Mouse (Mus musculus) ES-E14 (cell line): ENCODE results near the gene Hoxd11. TPM values are rescaled to one million over a fixed set of nuclear protein-coding genes. Genes with fewer than 3 reads are reported as not detected.
A peak's percentile ranks its signal among the peaks of the same experiment; 100 is the strongest.

Experiments used
- DNase-seq: peaks from one replicate; pipeline ENCODE4 v3.0.0-alpha.2; 2013; ENCODE audit warnings: low read depth, low spot score
- H3K27ac ChIP-seq: 2 replicates; pipeline ENCODE4 v1.5.1; 2012; ENCODE audit warnings: low read depth, mild to moderate bottlenecking, low read length, moderate library complexity, mixed read lengths; ENCODE audit not compliant: poor library complexity, insufficient read depth, severe bottlenecking
- H3K36me3 ChIP-seq: 2 replicates; pipeline ENCODE4 v1.6.1; 2012; ENCODE audit warnings: mild to moderate bottlenecking, low read length, moderate library complexity, mixed read lengths; ENCODE audit not compliant: control insufficient read depth, poor library complexity, insufficient read depth, severe bottlenecking
- H3K4me1 ChIP-seq, 2 experiments: fragments of 150-350 bp in 1 of 2; sonication (generic) in 1 of 2; 2 replicates each; pipeline ENCODE4 v1.6.1; 2012; ENCODE audit warnings: low read length in 2 of 2, mild to moderate bottlenecking in 1 of 2, mixed read lengths in 1 of 2; ENCODE audit not compliant: control insufficient read depth in 2 of 2, insufficient read depth in 2 of 2, poor library complexity in 1 of 2
- H3K4me3 ChIP-seq, 2 experiments: fragments of 150-350 bp in 1 of 2; sonication (generic) in 1 of 2; 2 replicates each; pipeline ENCODE4 v1.5.1; 2012; ENCODE audit warnings: low read length in 2 of 2, low read depth in 1 of 2, mild to moderate bottlenecking in 1 of 2, mixed read lengths in 1 of 2; ENCODE audit not compliant: insufficient read depth in 1 of 2, poor library complexity in 1 of 2, severe bottlenecking in 1 of 2
- H3K9ac ChIP-seq: 2 replicates; pipeline ENCODE4 v1.6.1; 2012; ENCODE audit warnings: low read depth, mild to moderate bottlenecking, low read length, mixed read lengths; ENCODE audit not compliant: poor library complexity, insufficient read depth, severe bottlenecking
- H3K9me3 ChIP-seq: fragments of 150-350 bp; sonication (generic); 2 replicates; pipeline ENCODE4 v1.6.1; 2012; ENCODE audit warnings: low read depth, mild to moderate bottlenecking, low read length; ENCODE audit not compliant: control insufficient read depth, insufficient read depth
- CHD2 ChIP-seq: IDR thresholded peaks from 2 replicates; pipeline ENCODE4 v1.6.1; 2014; ENCODE audit warnings: mild to moderate bottlenecking, low read depth, low read length, inconsistent platforms
- HCFC1 ChIP-seq: IDR thresholded peaks from 2 replicates; pipeline ENCODE4 v1.6.1; 2012; ENCODE audit warnings: low read length, inconsistent platforms, borderline replicate concordance; ENCODE audit not compliant: insufficient read depth
- MAFK ChIP-seq: IDR thresholded peaks from 2 replicates; pipeline ENCODE4 v1.6.1; 2014; ENCODE audit warnings: mild to moderate bottlenecking, low read depth, low read length, inconsistent platforms; ENCODE audit not compliant: insufficient read depth
- ZC3H11A ChIP-seq: IDR thresholded peaks from 2 replicates; pipeline ENCODE4 v1.6.1; 2012; ENCODE audit warnings: low read depth, mild to moderate bottlenecking, inconsistent platforms, low read length, borderline replicate concordance
- ZNF384 ChIP-seq: IDR thresholded peaks from 2 replicates; pipeline ENCODE4 v1.6.1; 2012; ENCODE audit warnings: low read depth, low read length, inconsistent platforms
- in situ Hi-C, 2 experiments: fragments of 600-800 bp; cut with MboI; formaldehyde crosslinking; loops; one replicate each; pipeline ENCODE4 v1.15.1; 2025; ENCODE audit warnings: low sequenced_read_pairs in 2 of 2, inconsistent platforms in 1 of 2; ENCODE audit not compliant: unreplicated experiment in 2 of 2
- total RNA-seq: library from RNA; depleted of rRNA; stranded (reverse); fragments of 300-350 nt; gene quantifications from 2 replicates; pipeline ENCODE4 v1.2.3, GENCODE M21; 2012

Gene Hoxd11
- total RNA-seq, 1 experiment, result 0.18 TPM

DNA sequence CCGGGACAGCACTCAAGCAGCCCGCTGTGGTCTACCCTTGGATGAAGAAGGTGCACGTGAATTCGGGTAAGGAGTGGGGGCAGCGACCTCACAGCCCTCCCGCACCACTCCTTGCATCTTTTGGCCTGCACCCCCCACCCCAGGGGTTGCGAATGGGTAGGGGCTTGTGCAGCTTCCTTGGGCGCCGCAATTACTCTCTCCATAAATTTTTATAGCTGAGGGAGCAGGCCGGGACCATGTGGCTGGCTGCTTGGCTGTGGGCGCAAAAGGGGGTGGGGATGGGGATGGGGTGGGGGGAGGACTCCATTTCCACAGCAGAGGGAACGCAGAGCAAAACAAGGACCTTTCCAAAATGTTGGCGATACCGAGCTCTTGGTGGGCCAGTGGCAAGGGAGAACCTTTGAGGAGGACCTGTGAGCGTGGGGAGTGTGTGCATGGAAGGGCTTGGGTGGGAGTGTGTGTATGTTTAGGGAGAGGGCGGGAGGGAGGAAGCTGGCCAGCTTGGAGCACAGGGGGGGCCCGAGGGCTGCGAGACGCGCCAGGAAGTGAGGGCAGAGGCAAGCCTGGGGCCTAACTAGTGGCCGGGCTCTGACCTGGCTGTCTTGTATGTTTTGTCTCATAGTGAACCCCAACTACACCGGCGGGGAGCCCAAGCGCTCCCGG, 48.4 kb downstream of the Hoxd11 start:
- H3K36me3 ChIP-seq, result no peaks in the 10 kb centered on the region
- no peak for TF ChIP-seq HCFC1
- TF ChIP-seq ZNF384, result no peak
- no peak for TF ChIP-seq CHD2
- TF ChIP-seq MAFK, result no peak
- no peak for TF ChIP-seq ZC3H11A
- H3K9ac ChIP-seq, result no peak overlapping the region
- no peak for DNase-seq
- H3K4me3 ChIP-seq, result peak overlapping the region; percentile 42 to 60
- no peak overlapping the region for H3K27ac ChIP-seq
- H3K9me3 ChIP-seq, result no peaks in the 10 kb centered on the region
- in situ Hi-C loops, result no loop called here
- H3K4me1 ChIP-seq, result peaks cover 0 to 4% of the 10 kb centered on the region in 2 experiments; a peak in 1 of 4 replicates

DNA sequence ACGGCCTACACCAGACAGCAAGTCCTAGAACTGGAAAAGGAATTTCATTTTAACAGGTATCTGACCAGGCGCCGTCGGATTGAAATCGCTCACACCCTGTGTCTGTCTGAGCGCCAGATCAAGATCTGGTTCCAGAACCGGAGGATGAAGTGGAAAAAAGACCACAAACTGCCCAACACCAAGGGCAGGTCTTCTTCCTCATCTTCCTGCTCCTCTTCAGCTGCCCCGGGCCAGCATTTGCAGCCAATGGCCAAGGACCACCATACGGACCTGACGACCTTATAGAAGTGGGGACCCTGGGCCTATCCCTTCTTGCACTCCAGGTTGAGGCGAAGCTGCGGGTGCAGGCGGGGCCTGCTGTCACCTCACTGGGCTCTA, 48.9 kb downstream of the Hoxd11 start:
- Histone ChIP-seq H3K4me1 (peaks cover 0 to 3% of the 10 kb centered on the region in 2 experiments; a peak in 1 of 4 replicates), H3K9ac (no peak overlapping the region), H3K9me3 (no peaks in the 10 kb centered on the region), H3K4me3 (peak overlapping the region in 1 of 2 experiments; percentile 5; a peak in 1 of 4 replicates), H3K27ac (no peak overlapping the region), H3K36me3 (no peaks in the 10 kb centered on the region)
- TF ChIP-seq ZC3H11A (no peak), MAFK (no peak), CHD2 (no peak), ZNF384 (no peak), HCFC1 (no peak)
- DNase-seq, result no peak
- in situ Hi-C loops, result no loop called here

DNA sequence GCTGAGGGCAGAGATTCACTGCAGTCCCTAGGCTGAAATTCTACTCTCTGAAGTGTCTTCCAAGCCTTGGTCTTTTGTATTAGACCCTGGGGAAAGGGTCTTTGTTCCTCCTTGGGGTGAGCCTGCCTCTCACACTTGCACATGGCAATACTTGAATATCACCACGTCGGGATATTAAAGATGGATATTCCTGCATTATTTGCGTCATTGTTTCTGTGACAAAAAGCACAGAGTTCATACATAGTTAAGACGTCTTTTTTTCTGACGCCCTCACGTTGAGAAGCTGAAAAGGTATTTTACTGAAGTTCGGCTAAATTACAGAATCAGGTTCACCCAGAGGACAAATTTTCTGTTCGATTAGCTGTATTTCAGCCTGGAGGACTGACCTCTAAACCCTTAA, 51.0 kb downstream of the Hoxd11 start:
- Histone ChIP-seq H3K4me1 (no peaks in the 10 kb centered on the region; a peak in 1 of 4 replicates), H3K4me3 (no peak overlapping the region), H3K9ac (no peak overlapping the region), H3K27ac (no peak overlapping the region), H3K36me3 (no peaks in the 10 kb centered on the region), H3K9me3 (no peaks in the 10 kb centered on the region)
- no peak for TF ChIP-seq ZC3H11A
- TF ChIP-seq CHD2, result no peak
- no peak for TF ChIP-seq MAFK
- no peak for TF ChIP-seq ZNF384
- no peak for TF ChIP-seq HCFC1
- in situ Hi-C loops, result no loop called here
- DNase-seq, result no peak

DNA sequence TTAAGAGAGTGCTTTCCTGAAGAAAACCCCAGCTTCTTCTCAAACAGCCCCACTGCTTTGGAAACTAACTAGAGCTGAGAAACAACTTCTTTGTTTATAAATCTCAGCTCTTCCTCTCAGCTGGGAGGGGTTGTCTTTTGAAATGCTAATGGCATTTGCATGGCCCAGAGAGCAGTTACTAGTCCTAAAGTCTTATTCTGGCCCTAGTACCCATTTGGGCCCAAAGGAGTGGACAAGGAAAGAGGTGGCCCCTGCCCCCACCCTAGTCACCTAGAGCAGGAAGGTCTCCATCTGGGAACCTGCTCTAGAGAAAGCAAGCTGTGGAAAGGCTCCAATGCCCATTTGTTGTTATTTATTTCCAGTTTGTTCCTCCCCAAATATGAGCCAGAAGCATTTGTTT, 51.7 kb downstream of the Hoxd11 start:
- Histone ChIP-seq H3K4me1 (no peaks in the 10 kb centered on the region; a peak in 1 of 4 replicates), H3K9ac (no peak overlapping the region), H3K4me3 (no peak overlapping the region), H3K27ac (no peak overlapping the region), H3K36me3 (no peaks in the 10 kb centered on the region), H3K9me3 (no peaks in the 10 kb centered on the region)
- in situ Hi-C loops, result no loop called here
- no peak for DNase-seq
- TF ChIP-seq MAFK, result no peak
- no peak for TF ChIP-seq HCFC1
- no peak for TF ChIP-seq CHD2
- no peak for TF ChIP-seq ZNF384
- TF ChIP-seq ZC3H11A, result no peak
